Mouse (Mus musculus): ENCODE results near the gene Cpt1b.

DNA sequence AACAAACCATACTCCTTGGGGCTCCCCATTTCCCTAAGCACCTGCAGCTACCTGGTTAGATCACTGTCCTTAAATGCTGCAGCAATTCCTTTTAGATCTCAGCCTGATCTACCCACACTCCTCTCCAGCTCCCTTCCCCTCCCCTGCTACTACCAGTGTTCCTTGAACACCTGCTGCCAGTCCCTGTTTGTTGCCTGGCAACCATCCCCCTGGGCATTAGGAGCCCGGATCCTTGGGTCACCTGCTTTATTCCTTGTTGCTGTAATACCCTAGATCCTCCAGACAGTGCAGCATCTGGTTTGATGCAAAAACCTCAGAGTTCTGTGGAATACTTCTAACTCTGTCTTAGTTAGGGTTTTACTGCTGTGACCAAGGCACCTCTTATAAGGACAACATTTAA is 39.4 kb upstream of the Cpt1b start:
- TF ChIP-seq POLR2A (IDR thresholded peaks at IDR 0.05; ENCODE audit: control insufficient read depth, extremely low read depth, insufficient read depth, low read length, poor library complexity) (no peak), CTCF (IDR thresholded peaks at IDR 0.05; ENCODE audit: borderline replicate concordance, control insufficient read depth, extremely low read depth, insufficient read depth, low read length, poor library complexity) (no peak)

Measured in thymus, adult 2 months (tissue).